Mouse (Mus musculus) CD4-positive, CD25-positive, alpha-beta regulatory T cell, adult 4 months (primary cell): ENCODE measurements at regions not wholly inside any gene's neighbourhood (a gene's known extent, or its start where the extent isn't known, plus 50 kb on each side); places are given as distances from the start of the nearest gene placed in this dataset.

ENCODE experiments used
- ATAC-seq: one replicate; pipeline ENCODE4 v1.8.0; 2017

GRCm38 (mm10) chr9:61299873-61300560 lies 72.1 kb upstream of the Tle3 start:
- ATAC-seq = no peak

DNA sequence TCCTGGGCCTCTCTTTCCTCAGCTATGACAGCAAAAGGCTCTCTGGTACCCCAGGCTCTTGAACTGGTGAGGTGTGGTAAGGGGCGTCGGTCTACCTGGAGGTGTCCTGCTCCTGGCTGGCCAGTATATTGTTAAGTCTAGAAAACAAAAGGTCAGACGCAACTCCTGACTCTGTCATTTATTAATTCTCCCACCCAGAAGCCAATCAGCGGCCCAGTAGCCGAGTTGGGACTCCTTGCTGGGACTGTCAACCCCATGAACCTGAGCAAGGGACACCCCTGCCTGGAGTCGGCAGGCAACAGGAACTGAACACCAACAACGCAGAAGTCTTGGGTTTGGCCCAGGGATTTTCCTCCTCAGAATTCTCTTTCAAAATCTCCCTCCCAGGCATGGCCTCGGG lies 71.1 kb upstream of the Tle3 start:
- no peak for ATAC-seq

GRCm38 (mm10) chr9:61302724-61303123 lies 69.4 kb upstream of the Tle3 start:
- ATAC-seq = no peak

GRCm38 (mm10) chr9:61306306-61306705 lies 65.9 kb upstream of the Tle3 start:
- no peak for ATAC-seq

DNA sequence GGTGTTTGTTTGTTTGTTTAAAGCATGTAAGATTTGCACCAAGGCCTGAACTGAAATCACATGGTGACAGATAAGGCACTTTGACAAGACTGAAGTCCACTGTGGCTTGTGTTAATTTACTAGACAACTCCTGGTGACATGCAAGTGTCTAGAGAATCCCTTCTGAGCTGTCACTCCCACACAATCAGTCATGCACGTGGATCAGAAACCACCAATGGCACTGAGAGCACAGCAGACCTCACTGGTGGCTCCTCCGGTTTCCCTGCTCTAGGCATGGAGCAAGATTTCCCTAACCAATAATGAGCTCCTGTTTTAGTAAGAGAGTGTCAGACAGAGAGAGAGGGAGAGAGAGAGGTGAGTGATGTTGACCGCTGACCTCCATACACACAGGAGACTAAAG lies 63.1 kb upstream of the Tle3 start:
- no peak for ATAC-seq

- ATAC-seq = no peak
These were observed 62.2 kb upstream of the Tle3 start for GRCm38 (mm10) chr9:61309768-61310493.

DNA sequence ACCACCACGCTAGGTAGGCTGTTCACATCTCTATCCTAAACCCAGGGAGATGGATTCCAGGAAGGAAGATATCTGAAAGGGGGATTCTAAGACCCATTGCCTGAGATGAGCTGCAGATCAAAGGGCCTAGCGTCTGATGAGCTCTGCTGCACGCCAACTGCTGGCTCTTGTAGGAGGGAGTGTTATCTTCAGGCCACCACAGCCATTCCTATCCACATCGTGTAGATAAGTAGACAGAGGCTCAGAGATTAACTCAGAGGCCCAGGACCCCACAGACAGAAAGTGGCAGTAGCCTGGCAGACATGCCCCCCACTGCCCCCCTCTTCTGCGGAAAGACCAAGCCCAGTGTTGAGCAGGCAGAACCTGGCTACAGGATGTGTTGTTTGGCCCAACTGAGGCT lies 61.6 kb upstream of the Tle3 start:
- ATAC-seq = no peak

DNA sequence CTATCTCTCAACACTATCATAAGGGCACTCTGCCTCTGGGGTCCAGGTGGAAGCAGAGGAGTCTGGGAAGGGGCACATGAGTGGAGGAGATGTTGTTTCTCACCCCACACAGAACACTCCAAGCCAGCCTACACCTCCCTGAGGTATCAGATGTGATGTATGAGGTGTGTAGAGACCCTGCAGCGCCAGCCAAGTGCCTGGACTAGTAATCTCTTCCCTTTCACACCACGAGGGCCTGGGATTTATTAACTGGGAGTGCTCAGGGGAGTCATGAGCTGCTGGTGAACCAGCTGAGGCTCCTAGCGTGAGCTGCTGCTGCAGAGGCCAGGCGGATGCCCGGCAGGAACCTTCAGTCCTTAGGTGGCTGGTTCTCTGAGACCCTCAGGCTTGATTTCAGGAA lies 60.6 kb upstream of the Tle3 start:
- ATAC-seq = no peak

GRCm38 (mm10) chr9:61314630-61315179 lies 57.5 kb upstream of the Tle3 start:
- no peak for ATAC-seq

GRCm38 (mm10) chr9:61315371-61316298 lies 56.5 kb upstream of the Tle3 start:
- no peak for ATAC-seq

- ATAC-seq = no peak
These were observed 55.7 kb upstream of the Tle3 start for GRCm38 (mm10) chr9:61316442-61316841.

GRCm38 (mm10) chr9:61319721-61320120 lies 52.4 kb upstream of the Tle3 start:
- no peak for ATAC-seq

- ATAC-seq = no peak
These were observed 50.9 kb upstream of the Tle3 start for GRCm38 (mm10) chr9:61321314-61321713.

DNA sequence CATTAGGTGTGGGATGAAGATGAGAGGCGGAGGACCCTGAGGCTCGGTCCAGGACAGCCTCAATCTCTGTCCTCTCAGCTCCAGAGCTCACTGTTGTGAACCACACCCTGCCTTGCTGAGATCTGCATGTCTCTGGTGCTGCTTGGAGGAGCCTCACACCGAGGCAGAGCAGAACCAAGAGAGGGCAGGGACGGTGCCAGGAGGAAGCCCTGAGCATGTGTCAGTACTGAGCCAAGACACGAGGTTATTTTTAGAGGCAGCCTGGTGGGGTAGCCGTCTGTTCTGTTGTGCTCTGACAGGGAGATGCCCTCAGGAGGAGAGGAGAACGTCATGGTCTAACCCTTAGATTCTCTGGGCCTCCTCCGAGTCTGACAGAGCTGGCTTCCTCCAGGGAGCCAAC lies 50.3 kb upstream of the Tle3 start:
- ATAC-seq = no peak

DNA sequence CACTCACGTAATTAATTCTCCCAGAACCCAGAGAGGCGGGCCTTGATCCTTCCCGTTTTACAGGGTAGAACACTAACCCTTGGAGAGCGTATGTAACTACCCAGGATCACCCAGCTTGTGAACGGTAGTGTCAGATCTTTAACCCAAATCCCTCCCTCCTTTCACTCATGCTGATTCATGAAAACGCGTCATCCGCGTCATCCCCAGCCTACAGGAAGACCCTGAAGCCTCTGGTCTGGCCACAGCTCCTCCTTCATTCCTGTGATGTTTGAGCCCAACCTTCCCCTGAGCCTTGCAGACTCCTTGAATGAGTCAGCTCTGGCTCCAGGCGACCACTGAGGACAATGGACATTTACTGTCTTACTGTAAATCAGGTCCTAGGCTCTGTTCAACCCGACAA lies 49.8 kb upstream of the Tle3 start:
- ATAC-seq = no peak
